Mouse (Mus musculus) CH12.LX (cell line): ENCODE results near the gene Aip. TPM values are rescaled to one million over a fixed set of nuclear protein-coding genes. Genes with fewer than 3 reads are reported as not detected.

ENCODE experiments used
- DNase-seq: peaks from one replicate; pipeline ENCODE4 v3.0.0-alpha.2; 2013; ENCODE audit errors: extremely low read depth
- H3K27ac ChIP-seq: 2 replicates; pipeline ENCODE4 v1.5.1; 2012; ENCODE audit warnings: low read depth, mild to moderate bottlenecking, control low read depth, moderate library complexity; ENCODE audit not compliant: insufficient read depth
- H3K27me3 ChIP-seq: replicated peaks from 2 replicates; pipeline ENCODE3; 2012; ENCODE audit warnings: inconsistent platforms
- H3K36me3 ChIP-seq, 2 experiments: replicated peaks in 1 of 2; 2 replicates each; pipeline versions ENCODE3 to v1.6.1; 2012; ENCODE audit warnings: inconsistent platforms in 1 of 2, low read length in 1 of 2, mild to moderate bottlenecking in 1 of 2, mixed read lengths in 1 of 2, moderate library complexity in 1 of 2; ENCODE audit not compliant: control insufficient read depth in 1 of 2, insufficient read depth in 1 of 2
- H3K4me1 ChIP-seq, 2 experiments: 2 replicates each; pipeline ENCODE4 v1.6.1; 2012; ENCODE audit warnings: inconsistent platforms in 1 of 2, moderate library complexity in 1 of 2; ENCODE audit not compliant: insufficient read depth in 2 of 2, control insufficient read depth in 1 of 2
- H3K4me2 ChIP-seq: 2 replicates; pipeline ENCODE4 v1.6.1; 2012; ENCODE audit warnings: low read depth, mild to moderate bottlenecking, control low read depth; ENCODE audit not compliant: poor library complexity, insufficient read depth, severe bottlenecking
- H3K4me3 ChIP-seq, 3 experiments: fragments of 150-350 bp in 1 of 3; sonication (generic) in 1 of 3; replicated peaks in 1 of 3; 2 replicates each; pipeline versions ENCODE3 to v1.5.1; 2011 to 2012; ENCODE audit warnings: low read depth in 2 of 3, low read length in 2 of 3, mild to moderate bottlenecking in 2 of 3, moderate library complexity in 2 of 3, control low read depth in 1 of 3, improper control_type of control experiment in 1 of 3, inconsistent platforms in 1 of 3, mixed read lengths in 1 of 3; ENCODE audit not compliant: poor library complexity in 1 of 3
- H3K79me2 ChIP-seq: replicated peaks from 2 replicates; pipeline ENCODE4 v1.6.1; 2012; ENCODE audit warnings: mild to moderate bottlenecking, moderate library complexity; ENCODE audit not compliant: control insufficient read depth, poor library complexity, insufficient read depth, severe bottlenecking; ENCODE audit errors: extremely low read depth
- H3K9ac ChIP-seq: 2 replicates; pipeline ENCODE4 v1.6.1; 2012; ENCODE audit warnings: low read depth, mild to moderate bottlenecking, control low read depth, moderate library complexity; ENCODE audit not compliant: insufficient read depth
- H3K9me3 ChIP-seq: replicated peaks from 2 replicates; pipeline ENCODE3; 2012; ENCODE audit warnings: low read length, inconsistent platforms, mixed read lengths
- BHLHE40 ChIP-seq: IDR thresholded peaks from 2 replicates; pipeline ENCODE4 v1.6.1; 2011; ENCODE audit warnings: mild to moderate bottlenecking, low read depth, low read length, improper control_type of control experiment
- CTCF ChIP-seq, 2 experiments: IDR thresholded peaks in 1 of 2; conservative IDR thresholded peaks in 1 of 2; 2 replicates each; pipeline ENCODE4 v1.5.1; 2011 to 2012; ENCODE audit warnings: low read depth in 2 of 2, low read length in 2 of 2, improper control_type of control experiment in 1 of 2, inconsistent platforms in 1 of 2, mild to moderate bottlenecking in 1 of 2, moderate library complexity in 1 of 2
- ETS1 ChIP-seq: conservative IDR thresholded peaks from 2 replicates; pipeline ENCODE4 v1.6.1; 2012; ENCODE audit warnings: low read depth, mild to moderate bottlenecking, inconsistent platforms, low read length, improper control_type of control experiment, moderate library complexity
- HCFC1 ChIP-seq: IDR thresholded peaks from 2 replicates; pipeline ENCODE4 v1.6.1; 2012; ENCODE audit warnings: low read depth, mild to moderate bottlenecking, inconsistent platforms, low read length, improper control_type of control experiment
- IRF4 ChIP-seq: IDR thresholded peaks from 2 replicates; pipeline ENCODE4 v1.6.1; 2014; ENCODE audit warnings: low read depth, mild to moderate bottlenecking, inconsistent platforms, low read length, improper control_type of control experiment
- JUND ChIP-seq: conservative IDR thresholded peaks from 2 replicates; pipeline ENCODE4 v1.6.1; 2011; ENCODE audit warnings: low read depth, low read length, improper control_type of control experiment
- MAFK ChIP-seq: IDR thresholded peaks from 2 replicates; pipeline ENCODE4 v1.6.1; 2011; ENCODE audit warnings: low read length, improper control_type of control experiment; ENCODE audit not compliant: insufficient replicate concordance
- MEF2A ChIP-seq: IDR thresholded peaks from 2 replicates; pipeline ENCODE4 v1.6.1; 2014; ENCODE audit warnings: low read depth, mild to moderate bottlenecking, inconsistent platforms, low read length, improper control_type of control experiment, borderline replicate concordance
- MXI1 ChIP-seq: IDR thresholded peaks from 2 replicates; pipeline ENCODE4 v1.6.1; 2011; ENCODE audit warnings: mild to moderate bottlenecking, low read depth, low read length, improper control_type of control experiment
- NELFE ChIP-seq: IDR thresholded peaks from 2 replicates; pipeline ENCODE4 v1.6.1; 2011; ENCODE audit warnings: low read depth, low read length, improper control_type of control experiment
- NRF1 ChIP-seq: IDR thresholded peaks from 2 replicates; pipeline ENCODE4 v1.6.1; 2014; ENCODE audit warnings: low read depth, mild to moderate bottlenecking, inconsistent platforms, low read length, improper control_type of control experiment, moderate library complexity
- POLR2A ChIP-seq: IDR thresholded peaks from 2 replicates; pipeline ENCODE4 v1.6.1; 2011; ENCODE audit warnings: low read depth, mild to moderate bottlenecking, improper control_type of control experiment, low read length
- POLR2AphosphoS2 ChIP-seq: IDR thresholded peaks from 2 replicates; pipeline ENCODE4 v1.6.1; 2011; ENCODE audit warnings: low read depth, low read length, improper control_type of control experiment
- RAD21 ChIP-seq: IDR thresholded peaks from 2 replicates; pipeline ENCODE4 v1.6.1; 2011; ENCODE audit warnings: low read depth, mild to moderate bottlenecking, low read length, improper control_type of control experiment, moderate library complexity
- SIN3A ChIP-seq: IDR thresholded peaks from 2 replicates; pipeline ENCODE4 v1.6.1; 2012; ENCODE audit warnings: low read length, improper control_type of control experiment, inconsistent platforms
- SMC3 ChIP-seq: IDR thresholded peaks from 2 replicates; pipeline ENCODE4 v1.6.1; 2011; ENCODE audit warnings: low read depth, low read length, improper control_type of control experiment
- TBP ChIP-seq: conservative IDR thresholded peaks from 2 replicates; pipeline ENCODE4 v1.6.1; 2011; ENCODE audit warnings: low read depth, low read length, improper control_type of control experiment
- ZC3H11A ChIP-seq: IDR thresholded peaks from 2 replicates; pipeline ENCODE4 v1.6.1; 2012; ENCODE audit warnings: low read depth, mild to moderate bottlenecking, inconsistent platforms, low read length, improper control_type of control experiment
- ZKSCAN1 ChIP-seq: IDR thresholded peaks from 2 replicates; pipeline ENCODE4 v1.6.1; 2012; ENCODE audit warnings: low read depth, inconsistent platforms, low read length, improper control_type of control experiment, borderline replicate concordance
- ZNF384 ChIP-seq: IDR thresholded peaks from 2 replicates; pipeline ENCODE4 v1.6.1; 2012; ENCODE audit warnings: low read depth, low read length, improper control_type of control experiment, inconsistent platforms
- dilution Hi-C: fragments of 300-500 bp; cut with MboI; formaldehyde crosslinking; loops from 2 replicates; pipeline ENCODE4 v1.14.3; 2020; ENCODE audit warnings: low sequenced_read_pairs; ENCODE audit not compliant: extremely low pct_unique_long_range_greater_than_20kb, extremely low pct_ligation_motif_present
- in situ Hi-C: fragments of 300-500 bp; cut with MboI; formaldehyde crosslinking; loops from 3 replicates; pipeline ENCODE4 v1.14.3; 2019; ENCODE audit warnings: low sequenced_read_pairs, low pct_ligation_motif_present, low pct_unique_long_range_greater_than_20kb, mixed read lengths
- polyA plus RNA-seq: library from polyadenylated mRNA; unstranded; fragments of >175 nt; gene quantifications from 2 replicates; pipeline ENCODE4 v1.2.1, GENCODE M21; 2012; ENCODE audit warnings: low read depth; ENCODE audit not compliant: insufficient read length
- total RNA-seq, 2 experiments: library from RNA; depleted of rRNA; stranded (reverse); fragments of 300-350 nt in 1 of 2; fragments of >200 nt in 1 of 2; gene quantifications; 2 replicates each; pipeline ENCODE4 v1.2.3; 2012 to 2014

The Aip gene
- total and polyA plus RNA-seq, 3 experiments = 11.7 to 64.8 (median 39.7) TPM

DNA sequence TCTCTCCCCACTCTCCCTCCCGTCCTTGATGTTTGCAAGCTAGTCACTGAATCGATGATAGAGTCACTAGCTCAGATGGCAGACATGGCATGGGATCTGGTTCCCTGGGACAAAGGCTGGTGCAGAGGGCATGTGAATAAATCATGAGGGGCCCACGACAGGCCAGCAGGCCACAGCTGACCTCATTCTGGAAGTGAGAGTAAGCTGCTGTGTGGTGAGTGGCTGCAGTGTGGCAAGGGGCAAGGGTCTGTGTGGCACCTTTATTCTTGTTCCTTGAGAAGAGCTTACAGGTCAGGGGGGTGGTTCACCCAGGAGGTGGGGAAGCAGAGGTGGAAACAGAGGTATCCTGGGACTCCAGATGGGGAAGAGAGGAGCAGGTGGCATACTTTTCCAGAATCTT lies 44.3 kb downstream of the Aip start, which contains the start of gene Cabp2:
Cabp2 (plus strand) TSS at position 185 of the 400 bp plus-strand sequence.
- Histone ChIP-seq H3K27me3 (peaks cover 63% of the 10 kb centered on the region), H3K9me3 (no peaks in the 10 kb centered on the region)
- in situ Hi-C loops = no loop called here
- TF ChIP-seq ZC3H11A (no peak), TBP (no peak), MAFK (no peak), NELFE (no peak), IRF4 (no peak), RAD21 (no peak), MEF2A (no peak), SIN3A (no peak), ZNF384 (no peak), POLR2AphosphoS2 (no peak), JUND (no peak), BHLHE40 (no peak), NRF1 (no peak), ETS1 (no peak), ZKSCAN1 (no peak), POLR2A (no peak), HCFC1 (no peak)
- TF ChIP-seq, all 38 proteins: peak for 0
- Histone ChIP-seq H3K79me2 (no peaks in the 10 kb centered on the region), H3K4me1 (peaks cover 0 to 8% of the 10 kb centered on the region in 2 experiments; a peak in 2 of 4 replicates), H3K36me3 (no peaks in the 10 kb centered on the region), H3K4me2 (no peak within 1 kb of the TSS), H3K9ac (no peak within 1 kb of the TSS), H3K4me3 (no peak within 1 kb of the TSS), H3K27ac (no peak within 1 kb of the TSS)
- dilution Hi-C loops = no loop called here
- DNase-seq = no peak

DNA sequence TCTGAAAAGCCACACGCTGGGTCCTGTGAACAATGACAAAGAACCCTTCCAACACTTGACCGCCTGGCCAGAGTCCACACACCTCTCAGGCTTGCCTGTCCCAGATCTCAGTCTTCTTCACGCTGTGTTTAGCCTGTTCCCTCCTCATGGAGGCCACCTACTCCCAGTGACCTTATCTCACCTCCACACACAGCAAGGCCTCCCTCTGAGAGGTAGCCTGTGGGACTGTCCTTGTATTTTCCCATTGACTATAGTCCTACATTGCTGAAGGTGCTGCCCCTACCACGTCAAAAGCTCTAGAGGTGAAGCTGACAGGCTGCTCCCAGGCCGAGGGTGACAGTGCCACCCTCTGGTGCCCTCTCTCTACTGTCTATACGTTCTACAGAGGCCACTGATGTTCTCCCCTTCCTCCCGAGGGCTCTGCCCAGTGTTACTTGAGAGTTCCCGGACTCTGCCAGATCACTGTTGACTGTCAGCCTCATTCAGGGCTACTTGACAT lies 45.1 kb downstream of the Aip start:
- H3K4me1 ChIP-seq = peaks cover 0 to 8% of the 10 kb centered on the region in 2 experiments; a peak in 2 of 4 replicates
- dilution Hi-C loops (no loop called here), in situ Hi-C loops (no loop called here)
- no peak overlapping the region for H3K9ac ChIP-seq
- no peaks in the 10 kb centered on the region for H3K9me3 ChIP-seq
- peaks cover 58% of the 10 kb centered on the region for H3K27me3 ChIP-seq
- TF ChIP-seq MXI1 = no peak
- TF ChIP-seq POLR2A = no peak
- TF ChIP-seq ZC3H11A = peak; percentile 48
- 0 out of 2 replicates have a peak, but pooled peaks have one; percentile 16 for TF ChIP-seq IRF4
- TF ChIP-seq MEF2A = peak; percentile 41; the same call in 1 of the 2 replicates
- TF ChIP-seq JUND = no peak
- TF ChIP-seq HCFC1 = no peak
- peak in 1 of 2 experiments; percentile 82; a peak in 2 of 4 replicates for TF ChIP-seq CTCF (conservative IDR thresholded peaks at IDR 0.05 in 1 of 2, IDR thresholded peaks at IDR 0.05 in 1 of 2; ENCODE audit: low read depth in 2 of 2, low read length in 2 of 2)
- TF ChIP-seq SMC3 = peak; percentile 88
- peak; percentile 76 for TF ChIP-seq RAD21
- H3K27ac ChIP-seq = no peak overlapping the region
- DNase-seq = peak; percentile 26
- H3K79me2 ChIP-seq = no peaks in the 10 kb centered on the region
- H3K4me2 ChIP-seq = no peak overlapping the region
- no peak overlapping the region for H3K4me3 ChIP-seq
- H3K36me3 ChIP-seq = no peaks in the 10 kb centered on the region
